Mouse (Mus musculus) B cell, adult 2 months (primary cell): Measurements from ENCODE around the gene Ttc30a1.
A peak's percentile ranks its signal among the peaks of the same experiment; 100 is the strongest.
"Not testable (repeated sequence)": the region's sequence is repeated elsewhere in the genome, so short reads cannot be mapped to it uniquely, and the experiment has no call there.

Source experiments
- DNase-seq, 2 experiments: peaks; one replicate each; pipeline ENCODE4 v3.0.0; 2022

Ttc30a1 gene

DNA sequence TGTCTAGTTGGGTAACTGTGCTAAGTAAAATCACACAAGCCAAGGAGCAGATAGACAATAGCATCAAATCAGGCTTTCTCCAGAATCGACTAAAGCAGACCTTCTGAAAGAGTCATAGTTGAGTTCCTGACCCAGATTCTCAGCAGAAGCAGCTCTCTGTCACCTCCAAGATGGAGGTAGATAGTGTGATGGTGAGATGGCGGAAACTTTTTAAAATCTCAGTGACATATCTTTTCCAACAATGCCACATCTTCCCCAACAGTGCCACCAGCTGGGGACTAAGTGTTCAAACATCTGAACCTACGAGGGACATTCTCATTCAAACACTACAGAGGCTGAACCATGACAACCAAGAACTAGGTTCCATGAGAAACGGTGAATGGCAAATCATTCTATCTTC lies 859 bp upstream of the Ttc30a1 start:
- DNase-seq: no peak

DNA sequence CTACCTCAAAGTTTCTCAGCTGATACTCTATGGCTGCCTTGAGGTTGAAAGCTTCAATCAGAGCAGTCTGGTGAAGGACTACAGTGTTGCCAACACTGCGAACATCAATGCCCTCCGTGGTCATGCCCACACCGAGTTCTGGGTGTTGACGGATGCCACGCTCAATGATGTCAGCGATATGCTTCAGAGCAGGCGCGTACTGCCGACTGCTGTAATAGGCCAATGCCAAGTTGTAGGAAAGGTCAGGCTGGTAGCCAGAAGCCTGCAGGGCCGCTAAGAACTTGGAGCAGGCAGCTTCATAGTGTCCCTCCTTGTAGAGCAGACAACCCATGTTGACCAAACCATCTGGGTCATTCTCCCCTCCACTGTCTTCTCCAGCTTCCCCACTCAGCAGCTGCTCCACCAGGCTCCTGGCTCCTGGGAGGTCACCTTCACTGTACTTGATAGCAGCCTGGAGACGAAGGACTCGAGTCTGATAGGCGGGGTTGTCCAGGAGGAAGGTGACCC lies 781 bp downstream of the Ttc30a1 start:
- DNase-seq: not testable (repeated sequence)

- peak; percentile 35 to 37 for DNase-seq
These were observed 3.9 kb downstream of the Ttc30a1 start, which contains the start of gene Ttc30a2 for GRCm38 (mm10) chr2:75977752-75978368. Gene Ttc30a2 (minus strand): TSS chr2:75978170.

GRCm38 (mm10) chr2:75976070-75976469 lies 5.7 kb downstream of the Ttc30a1 start:
- not testable (repeated sequence) for DNase-seq

- DNase-seq: no peak
These were observed 7.6 kb downstream of the Ttc30a1 start for GRCm38 (mm10) chr2:75974131-75974530.

DNA sequence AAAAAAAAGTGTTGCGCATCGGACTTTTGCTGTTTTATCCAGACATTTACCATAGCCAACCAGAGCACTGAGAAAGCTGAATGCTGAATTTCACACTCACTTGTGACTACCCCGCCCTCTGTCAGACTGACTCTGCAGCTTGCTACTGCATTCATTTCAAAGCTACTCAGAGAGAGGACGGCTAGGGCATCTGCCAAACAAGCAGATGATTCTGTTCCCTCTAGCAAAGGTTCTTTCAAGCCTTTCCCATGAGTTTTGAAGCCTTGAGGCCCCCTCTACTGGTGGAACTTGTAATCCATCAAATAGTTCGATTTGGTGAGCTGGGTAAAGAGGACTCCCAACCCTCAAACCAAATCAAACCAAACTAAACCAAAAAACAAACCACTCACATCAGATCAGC lies 16.8 kb downstream of the Ttc30a1 start:
- DNase-seq: peak; percentile 62 to 68

DNA sequence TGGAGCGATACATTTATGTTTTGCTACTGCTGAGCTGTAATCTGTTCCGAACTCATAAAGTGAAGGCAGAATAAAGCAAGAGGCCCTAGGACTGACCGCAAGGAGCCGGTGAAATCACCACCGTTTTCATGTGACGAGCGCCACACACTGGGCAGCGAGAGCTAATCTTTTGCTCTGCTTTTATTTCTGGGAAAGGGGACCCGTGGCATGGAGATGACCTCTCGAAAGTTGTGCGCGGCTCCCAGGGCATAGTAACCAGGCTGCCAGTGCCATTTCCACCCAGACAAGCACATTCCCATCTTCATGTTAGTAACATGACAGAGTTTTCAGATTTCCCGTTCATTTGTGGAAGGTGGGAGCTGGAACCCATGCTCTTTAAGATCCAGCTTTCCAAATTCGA lies 17.3 kb downstream of the Ttc30a1 start:
- peak; percentile 36 to 37 for DNase-seq

DNA sequence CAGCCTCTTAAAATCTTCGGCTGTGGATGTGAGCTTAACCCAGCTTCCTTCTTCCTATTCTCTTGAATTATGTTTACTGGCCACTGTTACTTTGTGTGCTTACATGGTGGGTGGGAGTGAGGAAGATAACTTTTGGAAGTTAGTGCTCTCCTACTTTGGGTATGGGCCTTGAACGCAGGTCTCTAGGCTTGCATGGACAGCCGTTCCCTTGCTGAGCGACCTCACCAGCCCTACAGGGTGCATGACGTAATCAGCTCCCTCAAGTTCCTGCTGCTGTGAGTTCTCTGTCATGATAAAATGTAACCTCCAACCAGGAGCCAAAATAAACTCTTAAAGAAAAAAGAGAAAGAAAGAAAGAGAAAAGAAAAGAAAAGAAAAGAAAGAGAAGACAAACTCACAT lies 17.7 kb downstream of the Ttc30a1 start:
- DNase-seq: no peak

- DNase-seq: no peak
These were observed 18.4 kb downstream of the Ttc30a1 start for GRCm38 (mm10) chr2:75963211-75963840.

DNA sequence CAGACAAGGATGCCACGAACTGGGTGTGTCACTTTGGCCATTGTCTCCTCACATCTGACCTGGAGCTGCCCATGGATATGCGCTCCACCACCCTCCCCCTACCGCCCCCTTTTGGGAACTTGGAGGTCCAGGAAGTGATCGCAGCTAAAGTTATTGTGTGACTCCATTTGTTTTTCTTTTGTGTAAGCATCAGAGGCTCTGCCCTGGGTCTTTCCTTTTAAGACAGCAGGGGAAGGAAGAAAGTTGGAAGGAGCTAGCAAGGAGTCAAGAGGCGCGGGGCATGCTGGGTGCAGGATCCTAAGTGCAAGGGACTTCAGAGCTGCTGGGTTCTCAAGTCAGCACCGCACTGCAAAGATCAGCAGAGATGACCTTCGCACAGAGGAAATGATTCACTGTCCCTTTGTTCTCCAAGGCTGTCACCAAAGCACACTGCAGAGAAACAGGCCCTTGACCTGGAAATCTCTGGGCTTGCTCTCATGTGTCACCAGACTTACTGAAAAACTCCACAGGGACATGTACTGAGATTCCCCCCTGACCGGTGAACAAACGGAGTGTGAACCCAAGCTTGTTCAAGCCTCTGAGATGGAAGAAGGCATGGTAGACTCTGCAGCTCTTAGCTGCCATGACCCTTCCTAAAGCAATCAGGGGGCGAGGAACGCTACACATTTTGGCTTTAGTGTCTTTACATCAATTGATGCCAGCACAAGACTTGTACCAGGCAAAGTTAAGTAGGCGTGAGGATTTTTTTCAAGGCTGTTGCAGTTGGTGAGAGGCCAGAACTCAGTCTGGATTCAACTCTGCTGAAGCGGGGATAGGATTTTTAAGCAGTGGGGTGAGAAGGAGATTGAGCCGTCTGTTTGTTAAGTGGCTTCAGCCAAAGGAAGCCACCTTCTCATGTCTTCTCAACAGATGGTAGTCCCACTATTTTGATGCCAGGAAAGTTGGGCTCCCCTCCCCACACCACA lies 21.1 kb downstream of the Ttc30a1 start:
- DNase-seq: no peak

GRCm38 (mm10) chr2:75959850-75960365 lies 21.9 kb downstream of the Ttc30a1 start:
- no peak for DNase-seq

- no peak for DNase-seq
These were observed 22.5 kb downstream of the Ttc30a1 start for GRCm38 (mm10) chr2:75959183-75959849.

- no peak for DNase-seq
These were observed 26.1 kb downstream of the Ttc30a1 start for GRCm38 (mm10) chr2:75955709-75956108.

GRCm38 (mm10) chr2:75953320-75953719 lies 28.4 kb downstream of the Ttc30a1 start:
- DNase-seq: no peak

GRCm38 (mm10) chr2:75950685-75951084 lies 31.1 kb downstream of the Ttc30a1 start:
- DNase-seq: no peak

DNA sequence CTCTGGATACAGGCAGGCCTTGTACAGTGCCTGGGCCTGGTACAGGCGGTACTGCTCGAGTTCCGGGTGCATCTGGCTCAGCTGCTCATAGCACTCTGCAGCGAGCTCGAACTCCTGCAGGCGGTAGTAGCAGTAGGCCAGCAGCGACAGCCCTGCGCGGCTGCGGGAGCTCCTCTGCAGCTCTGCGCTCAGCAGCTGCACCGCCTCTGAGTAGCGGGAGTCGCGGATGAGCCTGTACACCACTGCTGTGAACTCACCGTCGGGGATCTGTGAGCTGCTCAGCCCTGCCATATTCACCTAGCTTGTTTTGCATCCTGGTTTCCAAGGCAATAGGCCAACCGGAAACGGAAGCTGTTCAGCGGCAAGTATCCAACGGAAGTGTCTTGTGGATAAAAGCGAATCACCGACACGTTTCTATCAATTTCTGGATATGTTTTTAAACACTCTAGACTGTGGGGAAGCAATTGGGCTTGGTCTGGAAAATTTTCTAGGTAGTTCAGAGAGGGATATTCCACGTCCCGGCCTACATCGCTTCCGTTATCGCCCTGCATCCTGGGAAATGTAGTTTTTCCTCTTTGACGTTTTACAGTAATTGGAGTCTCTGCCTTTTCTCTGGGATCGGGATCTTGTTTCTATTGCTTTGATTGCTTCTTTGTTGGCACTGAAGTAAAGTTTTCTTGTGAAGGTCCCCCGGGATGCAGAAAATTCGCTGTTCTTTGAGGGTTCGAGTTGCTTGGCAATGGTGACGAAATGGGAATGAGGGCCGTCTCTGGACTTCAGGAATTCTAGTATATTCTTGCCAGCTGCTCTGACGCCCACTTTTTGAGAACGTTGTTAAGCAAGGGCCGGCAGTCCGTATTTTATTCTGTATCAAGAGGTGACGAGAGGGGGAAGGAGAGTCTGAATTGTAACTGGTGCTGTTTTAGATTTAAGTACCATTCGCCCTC lies 43.4 kb downstream of the Ttc30a1 start, which contains the start of gene Ttc30b:
Ttc30b (minus strand) TSS at position 469 of the 947 bp plus-strand sequence.
- DNase-seq: peak; percentile 85 to 87

DNA sequence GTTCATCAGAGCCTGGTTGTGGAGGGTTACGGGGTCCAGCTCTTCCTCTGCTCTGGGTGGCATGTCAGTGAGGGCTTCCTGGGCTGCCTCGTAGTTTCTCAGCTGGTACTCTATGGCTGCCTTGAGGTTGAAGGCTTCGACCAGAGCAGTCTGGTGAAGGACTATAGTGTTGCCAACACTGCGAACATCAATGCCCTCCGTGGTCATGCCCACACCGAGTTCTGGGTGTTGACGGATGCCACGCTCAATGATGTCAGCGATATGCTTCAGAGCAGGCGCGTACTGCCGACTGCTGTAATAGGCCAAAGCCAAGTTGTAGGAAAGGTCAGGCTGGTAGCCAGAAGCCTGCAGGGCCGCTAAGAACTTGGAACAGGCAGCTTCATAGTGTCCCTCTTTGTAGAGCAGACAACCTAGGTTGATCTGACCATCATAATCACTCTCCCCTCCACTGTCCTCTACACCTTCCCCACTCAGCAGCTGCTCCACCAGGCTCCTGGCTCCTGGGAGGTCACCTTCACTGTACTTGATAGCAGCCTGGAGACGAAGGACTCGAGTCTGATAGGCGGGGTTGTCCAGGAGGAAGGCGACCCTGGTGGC lies 44.1 kb downstream of the Ttc30a1 start:
- not testable (repeated sequence) for DNase-seq

DNA sequence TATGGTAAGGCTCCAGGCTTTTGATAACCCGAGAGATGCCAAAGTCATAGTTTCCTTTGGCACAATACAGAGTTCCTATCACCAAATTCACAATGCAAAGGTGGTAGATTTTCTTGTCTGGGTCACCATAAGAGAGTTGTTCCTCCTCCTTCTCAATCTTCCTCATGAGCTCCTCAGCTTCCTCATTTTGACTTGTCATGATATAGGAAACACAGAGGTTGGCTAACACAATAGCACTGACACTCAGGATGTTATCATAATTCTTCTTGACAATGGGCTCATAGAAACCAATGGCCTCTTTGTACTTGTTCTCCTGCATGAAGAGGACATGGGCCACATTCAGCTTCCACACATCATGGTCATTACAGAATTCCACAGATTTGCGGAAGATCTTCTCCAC lies 45.1 kb downstream of the Ttc30a1 start:
- DNase-seq: not testable (repeated sequence)

DNA sequence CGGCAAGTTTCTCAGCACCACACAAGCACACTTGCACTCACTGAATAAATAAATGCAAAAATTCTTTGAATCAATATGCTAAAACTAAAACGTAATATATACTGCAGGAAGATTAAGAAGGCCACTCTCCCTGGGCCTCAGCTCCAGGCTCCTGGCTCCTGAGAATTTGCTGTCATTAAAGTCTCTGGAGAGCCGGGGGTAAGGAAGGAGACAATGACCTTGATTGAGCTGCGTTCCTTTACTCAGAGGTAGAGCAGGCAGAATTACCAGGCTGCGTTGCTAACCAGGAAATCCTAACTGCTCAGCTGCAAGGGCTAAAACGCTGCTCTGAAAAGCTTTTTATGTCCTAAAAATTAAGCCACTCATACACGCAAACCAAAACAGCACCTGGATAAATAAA lies 48.2 kb downstream of the Ttc30a1 start:
- no peak for DNase-seq

DNA sequence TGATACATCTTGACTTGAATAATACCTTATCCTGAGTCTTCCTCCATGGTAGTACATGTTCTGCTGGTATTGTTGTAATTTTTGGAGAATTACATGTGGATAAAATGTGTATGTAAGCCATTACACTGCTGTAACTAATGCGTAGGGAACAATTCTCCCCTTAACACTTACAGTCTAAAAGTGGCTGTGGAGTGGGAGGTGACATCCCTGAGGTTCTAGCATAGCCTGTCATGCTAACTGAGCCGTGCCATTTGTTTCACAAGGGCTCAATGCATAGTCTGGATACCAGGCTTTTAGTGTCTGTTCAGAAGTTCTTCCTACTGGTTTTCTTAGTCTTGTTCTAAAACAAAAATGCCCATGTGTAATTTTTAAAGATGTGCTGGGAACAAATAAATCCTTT lies 50.8 kb downstream of the Ttc30a1 start:
- DNase-seq: no peak
